Comparison of ENCODE assay signal across 16 mouse cellular contexts in the genomic region with DNA sequence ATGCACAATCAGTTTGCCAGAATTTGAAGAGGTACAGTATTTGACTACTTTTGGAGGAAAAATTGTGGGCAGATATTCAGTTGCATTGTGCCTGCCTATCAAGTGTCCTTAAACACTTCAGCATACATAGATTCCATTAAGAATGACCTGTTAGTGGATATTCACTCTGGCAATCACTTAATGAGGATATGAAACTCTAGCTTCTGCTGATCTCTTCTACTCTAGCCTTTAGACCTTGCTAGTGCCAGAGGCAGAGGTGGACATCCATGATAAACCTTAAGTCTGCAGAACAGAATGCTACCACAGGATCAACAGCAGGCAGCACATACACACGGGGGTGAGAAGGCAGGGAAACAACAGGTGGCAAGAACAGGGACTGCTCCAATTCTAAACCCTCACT.
"Had no signal": no experiment of that assay in that cellular context is flagged by ENCODE, and none has a peak within 500 bp of the region (broad histone marks: within the 10 kb centered on the region; RNA-seq: fewer than 3 reads in every experiment).

No protein-coding gene starts in this region.

- H3K9ac ChIP-seq: neural tube, embryonic 13.5 days; neural tube, embryonic 15.5 days; stomach, embryonic 15.5 days had no signal

- H3K4me3 ChIP-seq: neural tube, embryonic 13.5 days; neural tube, embryonic 15.5 days; stomach, embryonic 15.5 days had no signal

- DNase-seq: retina, postnatal 1 day; right cerebral cortex, adult 18-20 months; right cerebral cortex, postnatal 14 days; right cerebral cortex, postnatal 25 days; right cerebral cortex, postnatal 4 days; spleen, adult 18-20 months; thymus, adult 18-20 months; thymus, adult 2 months; thymus, postnatal 14 days; thymus, postnatal 25 days; thymus, postnatal 36 days; thymus, postnatal 4 days had no signal

- H3K4me1 ChIP-seq: neural tube, embryonic 13.5 days; neural tube, embryonic 15.5 days; stomach, embryonic 15.5 days had no signal

- H3K9me3 ChIP-seq: neural tube, embryonic 13.5 days; neural tube, embryonic 15.5 days; stomach, embryonic 15.5 days had no signal

- H3K27me3 ChIP-seq: neural tube, embryonic 13.5 days; neural tube, embryonic 15.5 days; stomach, embryonic 15.5 days had no signal

- H3K36me3 ChIP-seq: neural tube, embryonic 13.5 days; neural tube, embryonic 15.5 days; stomach, embryonic 15.5 days had no signal

- H3K4me2 ChIP-seq: neural tube, embryonic 13.5 days; neural tube, embryonic 15.5 days; stomach, embryonic 15.5 days had no signal

- H3K27ac ChIP-seq: neural tube, embryonic 13.5 days; neural tube, embryonic 15.5 days; stomach, embryonic 15.5 days; stomach, postnatal 0 days had no signal
